Mouse (Mus musculus): ENCODE measurements around the gene Vsx2. TPM values are rescaled to one million over a fixed set of nuclear protein-coding genes. Genes with fewer than 3 reads are reported as not detected.
"Not testable (repeated sequence)": the region's sequence is repeated elsewhere in the genome, so short reads cannot be mapped to it uniquely, and the experiment has no call there.

Vsx2 gene
- polyA plus RNA-seq, 1 experiment: not detected

GRCm38 (mm10) chr12:84533706-84534486 is 35.7 kb upstream of the Vsx2 start:
- TF ChIP-seq POLR2A (IDR thresholded peaks at IDR 0.05; ENCODE audit: borderline replicate concordance, control insufficient read depth, low read depth, low read length): no peak
- no peak for TF ChIP-seq CTCF (IDR thresholded peaks at IDR 0.05; ENCODE audit: control insufficient read depth, insufficient read depth, low read length)
- H3K27ac ChIP-seq (ENCODE audit: control insufficient read depth, insufficient read depth, low read depth, low read length, poor library complexity): no peak overlapping the region
- no peak overlapping the region for H3K4me3 ChIP-seq (replicated peaks; ENCODE audit: control insufficient read depth, low read depth, low read length)
- peaks cover 2% of the 10 kb centered on the region; the same call in 1 of the 2 replicates for H3K4me1 ChIP-seq (ENCODE audit: control insufficient read depth, insufficient read depth, low read length)
- WGBS: 84% methylated on average over 7 of the region's 7 CpGs

GRCm38 (mm10) chr12:84539537-84539936 is 30.0 kb upstream of the Vsx2 start:
- WGBS: 90% methylated on average over 3 of the region's 3 CpGs
- H3K4me3 ChIP-seq (replicated peaks; ENCODE audit: control insufficient read depth, low read depth, low read length); H3K4me1 ChIP-seq (ENCODE audit: control insufficient read depth, insufficient read depth, low read length); H3K27ac ChIP-seq (ENCODE audit: control insufficient read depth, insufficient read depth, low read depth, low read length, poor library complexity): not testable (repeated sequence)

- Histone ChIP-seq H3K27ac (ENCODE audit: control insufficient read depth, insufficient read depth, low read depth, low read length, poor library complexity) (no peak overlapping the region), H3K4me1 (ENCODE audit: control insufficient read depth, insufficient read depth, low read length) (no peaks in the 10 kb centered on the region), H3K4me3 (replicated peaks; ENCODE audit: control insufficient read depth, low read depth, low read length) (no peak overlapping the region)
- TF ChIP-seq CTCF (IDR thresholded peaks at IDR 0.05; ENCODE audit: control insufficient read depth, insufficient read depth, low read length) (no peak), POLR2A (IDR thresholded peaks at IDR 0.05; ENCODE audit: borderline replicate concordance, control insufficient read depth, low read depth, low read length) (no peak)
- 81% methylated on average over 11 of the region's 11 CpGs for WGBS
These were observed 28.1 kb upstream of the Vsx2 start for GRCm38 (mm10) chr12:84541391-84541958.

GRCm38 (mm10) chr12:84546028-84546427 is 23.5 kb upstream of the Vsx2 start:
- peak; percentile 83 for TF ChIP-seq CTCF (IDR thresholded peaks at IDR 0.05; ENCODE audit: control insufficient read depth, insufficient read depth, low read length)
- TF ChIP-seq POLR2A (IDR thresholded peaks at IDR 0.05; ENCODE audit: borderline replicate concordance, control insufficient read depth, low read depth, low read length): no peak
- no peak overlapping the region for H3K4me3 ChIP-seq (replicated peaks; ENCODE audit: control insufficient read depth, low read depth, low read length)
- no peak overlapping the region for H3K27ac ChIP-seq (ENCODE audit: control insufficient read depth, insufficient read depth, low read depth, low read length, poor library complexity)
- 5% methylated on average over 12 of the region's 12 CpGs for WGBS
- no peaks in the 10 kb centered on the region for H3K4me1 ChIP-seq (ENCODE audit: control insufficient read depth, insufficient read depth, low read length)

GRCm38 (mm10) chr12:84546577-84547085 is 22.9 kb upstream of the Vsx2 start:
- H3K27ac ChIP-seq (ENCODE audit: control insufficient read depth, insufficient read depth, low read depth, low read length, poor library complexity): no peak overlapping the region
- TF ChIP-seq POLR2A (IDR thresholded peaks at IDR 0.05; ENCODE audit: borderline replicate concordance, control insufficient read depth, low read depth, low read length) (no peak), CTCF (IDR thresholded peaks at IDR 0.05; ENCODE audit: control insufficient read depth, insufficient read depth, low read length) (no peak)
- no peak overlapping the region for H3K4me3 ChIP-seq (replicated peaks; ENCODE audit: control insufficient read depth, low read depth, low read length)
- 76% methylated on average over 2 of the region's 2 CpGs for WGBS
- H3K4me1 ChIP-seq (ENCODE audit: control insufficient read depth, insufficient read depth, low read length): no peaks in the 10 kb centered on the region

- 59% methylated on average over 8 of the region's 8 CpGs for WGBS
- no peak for TF ChIP-seq POLR2A (IDR thresholded peaks at IDR 0.05; ENCODE audit: borderline replicate concordance, control insufficient read depth, low read depth, low read length)
- no peak for TF ChIP-seq CTCF (IDR thresholded peaks at IDR 0.05; ENCODE audit: control insufficient read depth, insufficient read depth, low read length)
- no peaks in the 10 kb centered on the region for H3K4me1 ChIP-seq (ENCODE audit: control insufficient read depth, insufficient read depth, low read length)
- H3K27ac ChIP-seq (ENCODE audit: control insufficient read depth, insufficient read depth, low read depth, low read length, poor library complexity): no peak overlapping the region
- H3K4me3 ChIP-seq (replicated peaks; ENCODE audit: control insufficient read depth, low read depth, low read length): no peak overlapping the region
These were observed 21.3 kb upstream of the Vsx2 start for GRCm38 (mm10) chr12:84548251-84548650.

GRCm38 (mm10) chr12:84555218-84555617 is 14.3 kb upstream of the Vsx2 start:
- Histone ChIP-seq H3K4me3 (replicated peaks; ENCODE audit: control insufficient read depth, low read depth, low read length) (no peak overlapping the region), H3K27ac (ENCODE audit: control insufficient read depth, insufficient read depth, low read depth, low read length, poor library complexity) (no peak overlapping the region), H3K4me1 (ENCODE audit: control insufficient read depth, insufficient read depth, low read length) (no peaks in the 10 kb centered on the region)
- 60% methylated on average over 8 of the region's 8 CpGs for whole genome bisulfite sequencing
- no peak for TF ChIP-seq CTCF (IDR thresholded peaks at IDR 0.05; ENCODE audit: control insufficient read depth, insufficient read depth, low read length)
- TF ChIP-seq POLR2A (IDR thresholded peaks at IDR 0.05; ENCODE audit: borderline replicate concordance, control insufficient read depth, low read depth, low read length): no peak

GRCm38 (mm10) chr12:84562558-84562957 is 7.0 kb upstream of the Vsx2 start:
- Histone ChIP-seq H3K4me1 (ENCODE audit: control insufficient read depth, insufficient read depth, low read length) (no peaks in the 10 kb centered on the region), H3K27ac (ENCODE audit: control insufficient read depth, insufficient read depth, low read depth, low read length, poor library complexity) (no peak overlapping the region), H3K4me3 (replicated peaks; ENCODE audit: control insufficient read depth, low read depth, low read length) (no peak overlapping the region)
- TF ChIP-seq POLR2A (IDR thresholded peaks at IDR 0.05; ENCODE audit: borderline replicate concordance, control insufficient read depth, low read depth, low read length) (no peak), CTCF (IDR thresholded peaks at IDR 0.05; ENCODE audit: control insufficient read depth, insufficient read depth, low read length) (0 out of 2 replicates have a peak, but pooled peaks have one; percentile 19)
- 46% methylated on average over 4 of the region's 4 CpGs for WGBS
